Mouse (Mus musculus) forebrain, embryonic 10.5 days (tissue): ENCODE results near the gene Aspscr1. TPM values are rescaled to one million over a fixed set of nuclear protein-coding genes. Genes with fewer than 3 reads are reported as not detected.

ENCODE experiments used
- DNase-seq: peaks from one replicate; pipeline ENCODE4 v3.0.0-alpha.2; 2017; ENCODE audit warnings: low spot score; ENCODE audit errors: extremely low spot score
- H3K27ac ChIP-seq: fragments of 300-500 bp; sonication (generic); 2 replicates; pipeline ENCODE4 v1.5.1; 2016; ENCODE audit warnings: mild to moderate bottlenecking
- H3K27me3 ChIP-seq: fragments of 300-500 bp; sonication (generic); 2 replicates; pipeline ENCODE4 v1.6.1; 2016; ENCODE audit warnings: mild to moderate bottlenecking; ENCODE audit not compliant: poor library complexity, severe bottlenecking
- H3K36me3 ChIP-seq: fragments of 300-500 bp; sonication (generic); replicated peaks from 2 replicates; pipeline ENCODE4 v1.6.1; 2016; ENCODE audit warnings: mild to moderate bottlenecking, moderate library complexity
- H3K4me1 ChIP-seq: fragments of 300-500 bp; sonication (generic); 2 replicates; pipeline ENCODE4 v1.6.1; 2016
- H3K4me3 ChIP-seq: fragments of 300-500 bp; sonication (generic); 2 replicates; pipeline ENCODE4 v1.5.1; 2016; ENCODE audit warnings: mild to moderate bottlenecking, moderate library complexity
- H3K9me3 ChIP-seq: fragments of 300-500 bp; sonication (generic); 2 replicates; pipeline ENCODE4 v1.6.1; 2016; ENCODE audit warnings: mild to moderate bottlenecking, moderate library complexity
- WGBS: fragments of 180-500 bp; shearing (Covaris S2); methylation state at CpG from one replicate; pipeline ENCODE4 v1.1.7; 2016; 5-methylcytosine and 5-hydroxymethylcytosine counted together
- polyA plus RNA-seq: library from polyadenylated mRNA; unstranded; fragments of >200 nt; fragmentation: Nextera tagmentation; extraction: Ambion mirVana; gene quantifications from 2 replicates; pipeline ENCODE4 v1.2.1, GENCODE M21; 2016

Aspscr1 gene
- 134 and 142 TPM in 2 replicates for polyA plus RNA-seq

DNA sequence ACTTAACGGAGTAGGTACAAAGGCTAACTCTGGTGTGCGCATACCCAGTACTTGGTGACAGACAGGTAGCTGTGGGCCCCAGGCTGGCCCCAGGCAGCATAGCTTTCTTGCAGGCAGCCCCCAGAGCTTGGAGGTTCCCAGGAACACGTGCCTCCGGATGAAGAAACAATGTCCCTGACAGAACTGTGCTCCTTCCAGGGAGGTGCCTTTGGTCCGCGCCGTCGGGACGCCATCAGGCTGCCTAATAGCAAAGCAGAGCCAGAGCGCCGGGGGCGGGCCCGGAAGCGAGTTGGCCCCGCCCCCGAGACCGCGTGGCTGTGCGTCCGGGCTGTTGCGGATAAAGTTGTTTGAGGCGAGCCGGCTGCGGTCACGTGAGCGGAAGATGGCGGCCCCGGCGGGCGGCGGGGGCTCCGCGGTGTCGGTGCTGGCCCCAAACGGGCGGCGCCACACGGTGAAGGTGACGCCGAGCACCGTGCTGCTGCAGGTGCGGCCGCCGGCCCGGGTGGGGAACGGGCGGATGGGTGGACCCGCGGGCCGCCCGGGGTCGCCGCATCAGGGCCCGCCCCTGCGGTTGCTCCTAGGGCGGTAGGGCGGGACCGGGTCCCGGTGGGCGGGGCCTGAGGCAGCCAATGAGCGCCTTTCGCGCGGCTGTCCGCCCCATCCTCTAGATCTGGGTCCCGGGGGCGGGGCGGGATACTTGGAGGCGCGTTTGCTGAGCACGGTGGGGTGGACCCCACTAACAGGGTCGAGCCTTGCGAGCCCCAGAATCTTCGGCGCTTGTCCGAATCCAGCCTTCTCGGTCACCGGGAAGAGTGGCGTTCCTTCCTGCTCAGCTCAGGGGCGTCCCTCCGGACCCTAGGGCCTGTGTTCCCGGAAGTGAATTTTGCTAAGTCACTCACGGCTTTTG is at the start of gene Aspscr1:
Gene Aspscr1, plus strand, starts transcription at position 287 of the 907 bp plus-strand sequence.
- H3K27ac ChIP-seq, result peak within 1 kb of the TSS; percentile 97
- peak within 1 kb of the TSS; percentile 73 for H3K4me3 ChIP-seq
- WGBS, result 1% methylated on average over 83 of the region's 83 CpGs

DNA sequence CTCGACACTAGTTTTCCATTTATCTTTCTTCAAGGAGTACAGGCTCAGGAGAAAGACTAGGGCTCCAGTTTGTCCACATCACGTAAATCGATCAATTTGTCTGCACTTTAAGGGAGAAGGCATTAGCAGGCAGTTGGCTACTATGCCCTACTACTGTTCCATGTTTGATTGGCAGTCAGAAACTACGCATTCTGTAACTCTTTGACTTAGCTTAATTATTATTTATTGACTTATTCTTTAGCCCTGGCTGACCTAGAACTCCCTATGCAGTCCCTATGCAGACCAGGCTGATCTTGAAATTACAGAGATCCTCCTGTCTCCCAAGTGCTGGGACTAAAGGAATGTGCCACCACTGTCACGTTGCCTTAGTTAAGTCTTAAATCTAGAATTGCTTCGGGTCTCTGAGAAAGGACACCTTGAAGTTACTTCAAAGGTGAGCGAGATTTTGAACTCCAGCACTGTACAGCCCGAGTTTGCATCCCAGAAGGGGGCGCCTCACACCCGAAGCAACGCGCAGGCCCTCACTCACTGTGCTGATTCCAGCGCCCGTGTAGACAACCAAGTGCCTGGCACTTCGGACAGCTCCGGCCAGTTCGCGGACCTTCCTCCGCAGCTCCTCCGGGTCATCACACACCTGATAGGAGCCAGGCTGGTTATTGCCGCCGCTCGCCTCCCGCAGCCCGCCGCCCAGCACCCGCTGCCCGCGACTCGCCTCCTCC is 48.7 kb upstream of the Aspscr1 start:
- H3K27me3 ChIP-seq, result no peaks in the 10 kb centered on the region
- peaks cover 36% of the 10 kb centered on the region for H3K4me1 ChIP-seq
- peak; percentile 61 for DNase-seq
- no peaks in the 10 kb centered on the region for H3K9me3 ChIP-seq
- H3K27ac ChIP-seq, result peak overlapping the region; percentile 83
- H3K4me3 ChIP-seq, result peak overlapping the region; percentile 88
- H3K36me3 ChIP-seq, result peaks cover 75% of the 10 kb centered on the region
- 14% methylated on average over 30 of the region's 30 CpGs for WGBS

More for the DNA sequence above, at the start of gene Aspscr1:
- Histone ChIP-seq H3K4me1 (peaks cover 28% of the 10 kb centered on the region), H3K9me3 (no peaks in the 10 kb centered on the region), H3K36me3 (peaks cover 34% of the 10 kb centered on the region), H3K27me3 (no peaks in the 10 kb centered on the region)
- DNase-seq, result peak; percentile 94

DNA sequence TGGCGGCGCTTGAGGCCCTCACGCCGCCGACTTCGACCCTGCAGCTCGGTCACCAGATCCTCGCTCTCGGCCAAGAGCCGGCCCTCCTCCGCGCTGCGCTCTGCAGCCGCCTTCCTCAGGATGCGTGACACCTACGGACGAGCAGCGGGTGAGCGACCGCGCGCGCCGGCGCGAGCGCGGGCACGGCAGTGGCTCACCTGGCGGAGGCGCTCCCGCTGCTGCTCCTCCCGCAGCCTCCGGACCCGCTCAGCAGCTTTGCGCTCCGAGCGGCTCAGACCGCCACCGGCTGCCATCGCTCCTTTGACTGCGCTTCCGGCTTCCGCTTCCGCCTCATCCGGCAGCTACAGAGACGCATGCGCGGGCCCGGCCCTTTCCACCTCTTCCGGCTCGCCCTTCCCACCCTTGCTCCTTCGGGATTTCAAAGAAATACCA is 48.1 kb upstream of the Aspscr1 start:
- under 1% methylated on average over 53 of the region's 53 CpGs for WGBS
- Histone ChIP-seq H3K9me3 (no peaks in the 10 kb centered on the region), H3K4me3 (peak overlapping the region; percentile 88), H3K27me3 (no peaks in the 10 kb centered on the region), H3K27ac (peak overlapping the region; percentile 83), H3K4me1 (peaks cover 42% of the 10 kb centered on the region), H3K36me3 (peaks cover 76% of the 10 kb centered on the region)
- DNase-seq, result peak; percentile 82

DNA sequence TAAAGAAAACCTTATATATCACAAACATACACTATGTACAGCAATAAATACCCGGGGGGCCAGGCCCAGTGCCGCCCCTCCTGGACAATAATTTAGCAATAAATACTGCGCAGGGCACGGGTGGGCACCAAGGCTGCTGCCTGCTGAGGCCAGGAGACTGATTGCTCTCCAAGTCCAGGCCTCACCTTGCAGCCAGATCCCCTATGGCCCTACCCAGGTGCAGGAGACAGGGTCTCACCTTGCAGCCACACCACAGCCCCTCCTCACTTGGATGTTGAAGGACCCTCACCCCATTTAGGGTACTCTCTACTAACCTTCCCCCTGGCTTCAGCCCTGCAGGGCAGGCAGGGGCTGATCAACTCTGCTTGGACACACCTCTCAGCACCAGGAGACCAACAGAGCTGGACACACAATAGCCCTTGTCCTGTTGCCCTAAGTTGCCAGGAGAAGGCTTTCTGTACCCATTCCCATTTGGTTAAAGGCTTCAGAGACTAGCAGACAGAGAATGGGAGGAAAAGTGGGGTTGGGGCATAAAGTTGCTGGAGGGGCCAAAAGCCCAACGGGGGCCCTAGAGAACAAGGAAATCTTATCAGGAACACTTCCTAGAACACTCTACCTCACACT is 47.5 kb upstream of the Aspscr1 start, which contains the start of gene Sirt7:
Gene Sirt7, minus strand, starts transcription at position 89 of the 624 bp plus-strand sequence.
- 22% methylated on average over 5 of the region's 5 CpGs for WGBS
- H3K4me3 ChIP-seq, result peak within 1 kb of the TSS; percentile 88
- H3K36me3 ChIP-seq, result peaks cover 75% of the 10 kb centered on the region
- no peak for DNase-seq
- H3K27ac ChIP-seq, result peak within 1 kb of the TSS; percentile 83
- no peaks in the 10 kb centered on the region for H3K9me3 ChIP-seq
- H3K27me3 ChIP-seq, result no peaks in the 10 kb centered on the region
- H3K4me1 ChIP-seq, result peaks cover 47% of the 10 kb centered on the region

DNA sequence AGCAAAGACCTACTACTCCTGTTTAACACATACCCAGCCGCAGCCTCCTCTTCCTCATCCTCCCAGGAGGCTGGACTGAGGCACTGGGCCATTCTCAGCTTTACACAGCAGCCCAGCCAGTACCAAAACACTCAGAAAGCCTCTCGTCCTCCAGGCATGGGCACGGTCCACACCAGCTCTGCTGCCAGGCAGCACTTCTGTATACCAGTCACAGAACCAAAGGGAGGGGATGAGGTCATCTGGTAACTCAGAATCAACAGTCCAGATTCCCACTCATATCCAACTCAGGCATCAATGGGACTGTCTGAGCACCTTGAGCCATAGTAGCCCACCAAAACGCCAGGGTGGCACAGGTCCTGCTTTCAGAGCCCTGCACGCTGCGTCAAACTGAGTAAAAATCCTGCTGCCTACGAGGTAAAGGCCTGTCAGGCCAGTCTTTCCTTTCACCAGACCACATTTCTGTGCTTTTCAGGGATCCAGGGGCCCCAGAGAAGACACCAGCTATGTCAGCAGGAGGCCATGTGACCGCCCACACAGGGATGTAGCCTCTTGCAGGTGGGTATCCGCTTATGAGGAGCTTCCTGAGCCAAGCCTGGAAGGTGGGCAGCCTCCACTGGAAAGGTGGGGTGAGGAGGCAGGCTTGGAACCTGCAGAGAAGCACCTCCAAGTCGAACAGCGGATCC is 45.8 kb upstream of the Aspscr1 start:
- no peaks in the 10 kb centered on the region for H3K9me3 ChIP-seq
- H3K36me3 ChIP-seq, result peaks cover 59% of the 10 kb centered on the region
- H3K4me3 ChIP-seq, result no peak overlapping the region
- peaks cover 64% of the 10 kb centered on the region for H3K4me1 ChIP-seq
- no peaks in the 10 kb centered on the region for H3K27me3 ChIP-seq
- WGBS, result 92% methylated on average over 11 of the region's 11 CpGs
- H3K27ac ChIP-seq, result no peak overlapping the region
- no peak for DNase-seq

DNA sequence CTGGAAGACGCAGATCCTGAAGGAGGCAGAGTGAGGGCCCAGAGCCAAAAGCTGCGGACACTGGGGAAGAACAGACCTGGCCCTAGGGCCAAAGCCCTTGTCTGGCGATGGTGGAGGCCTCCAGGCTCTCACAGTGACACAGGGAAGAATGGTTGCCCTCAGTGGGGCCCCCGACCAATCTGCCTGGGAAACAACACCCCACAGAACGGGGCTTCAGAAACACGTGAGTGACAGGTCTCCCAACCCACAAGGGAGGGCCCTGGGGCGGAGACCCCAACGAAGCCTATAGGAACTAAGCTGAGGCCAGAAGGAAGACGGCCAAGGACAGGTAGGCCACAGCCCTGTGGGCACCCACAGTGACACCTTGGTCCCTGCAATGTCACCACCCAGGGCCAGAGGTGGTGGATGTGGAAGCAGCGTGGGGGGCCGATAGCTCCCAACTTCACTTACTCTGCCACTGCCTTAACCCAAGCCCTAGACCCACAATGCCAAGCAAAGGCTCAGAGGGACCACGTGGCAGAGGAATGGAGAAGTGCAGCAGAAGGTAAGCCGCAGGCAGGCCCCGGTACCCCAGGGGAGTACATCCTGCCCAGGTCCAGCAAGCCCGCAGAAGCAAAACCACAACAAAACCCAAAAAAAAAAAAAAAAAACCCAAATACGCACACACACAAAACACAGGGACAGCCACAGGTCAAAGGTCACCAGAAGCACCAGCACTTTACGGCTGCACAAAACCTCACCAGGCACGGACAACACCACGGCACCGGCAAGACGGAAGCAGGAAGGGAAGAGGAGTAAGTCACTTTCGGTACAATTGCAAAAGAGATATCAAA is 45.1 kb upstream of the Aspscr1 start:
- Histone ChIP-seq H3K4me1 (peaks cover 72% of the 10 kb centered on the region), H3K27ac (no peak overlapping the region), H3K27me3 (no peaks in the 10 kb centered on the region), H3K36me3 (peaks cover 51% of the 10 kb centered on the region), H3K9me3 (no peaks in the 10 kb centered on the region), H3K4me3 (no peak overlapping the region; the same call in 1 of the 2 replicates)
- WGBS, result 86% methylated on average over 22 of the region's 22 CpGs
- no peak for DNase-seq

DNA sequence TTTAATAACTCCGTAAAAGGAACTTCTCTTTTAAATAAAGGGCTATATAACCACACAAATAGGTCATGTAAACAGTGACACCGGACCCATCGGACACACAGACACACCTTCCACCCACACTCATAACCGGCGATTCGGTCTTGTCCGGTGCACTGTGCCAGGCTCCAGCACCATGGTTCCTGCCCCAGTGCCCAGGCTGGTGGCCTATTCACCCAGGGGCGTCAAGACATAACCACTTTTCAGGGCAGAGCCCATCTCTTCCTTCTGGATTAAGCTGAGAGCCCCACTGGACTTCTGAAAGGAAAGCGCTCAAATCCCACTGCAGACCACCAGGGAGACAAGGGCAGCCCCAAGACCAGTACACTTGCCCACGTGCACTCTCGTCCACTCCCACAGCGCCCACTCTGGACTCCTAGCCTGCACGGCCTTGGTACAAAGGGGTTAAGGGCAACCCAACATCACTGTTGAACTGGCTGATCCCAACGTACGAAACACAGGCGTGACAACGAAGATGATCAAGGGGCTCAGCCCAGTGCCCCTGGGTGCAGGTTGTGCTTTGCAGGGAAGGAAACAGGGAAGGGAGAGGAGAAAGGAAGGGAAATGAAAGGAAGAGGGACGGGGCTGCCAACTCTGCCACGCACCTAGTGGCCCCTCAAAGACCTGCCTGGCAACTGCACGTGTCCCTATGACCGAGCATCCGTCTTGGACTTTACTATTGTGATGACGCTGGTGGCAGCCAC is 44.0 kb upstream of the Aspscr1 start:
- Histone ChIP-seq H3K4me1 (peaks cover 73% of the 10 kb centered on the region), H3K27me3 (no peaks in the 10 kb centered on the region)
- no peak for DNase-seq

DNA sequence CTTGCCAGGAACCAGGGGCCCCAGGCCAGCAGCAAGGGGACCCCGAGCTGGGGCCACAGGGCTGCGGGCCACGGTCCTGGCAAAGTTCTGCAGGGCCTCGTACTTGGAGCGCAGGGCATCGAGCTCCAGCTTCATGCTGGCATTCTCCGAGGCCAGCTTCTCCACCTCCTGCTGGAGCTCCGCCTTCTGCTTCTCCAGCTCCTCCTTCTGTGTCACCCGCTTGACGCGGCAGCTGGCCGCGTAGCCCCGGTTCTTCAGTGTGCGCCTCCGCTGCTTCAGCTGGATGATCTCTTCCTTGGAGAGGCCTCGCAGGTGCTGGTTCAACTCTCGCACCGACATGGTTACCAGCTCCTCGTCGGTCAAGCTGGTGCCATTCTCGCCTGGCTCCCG is 43.4 kb upstream of the Aspscr1 start:
- no peaks in the 10 kb centered on the region for H3K9me3 ChIP-seq
- H3K4me1 ChIP-seq, result peaks cover 73% of the 10 kb centered on the region
- no peaks in the 10 kb centered on the region for H3K27me3 ChIP-seq
- H3K36me3 ChIP-seq, result peaks cover 42% of the 10 kb centered on the region
- 82% methylated on average over 23 of the region's 23 CpGs for WGBS
- DNase-seq, result no peak
- peak overlapping the region; percentile 96; the same call in 1 of the 2 replicates for H3K4me3 ChIP-seq
- peak overlapping the region; percentile 62; the same call in 1 of the 2 replicates for H3K27ac ChIP-seq

More for the DNA sequence above, 44.0 kb upstream of the Aspscr1 start:
- Histone ChIP-seq H3K9me3 (no peaks in the 10 kb centered on the region), H3K36me3 (peaks cover 42% of the 10 kb centered on the region), H3K4me3 (peak overlapping the region; percentile 96; the same call in 1 of the 2 replicates), H3K27ac (no peak overlapping the region)
- 96% methylated on average over 23 of the region's 23 CpGs for WGBS

DNA sequence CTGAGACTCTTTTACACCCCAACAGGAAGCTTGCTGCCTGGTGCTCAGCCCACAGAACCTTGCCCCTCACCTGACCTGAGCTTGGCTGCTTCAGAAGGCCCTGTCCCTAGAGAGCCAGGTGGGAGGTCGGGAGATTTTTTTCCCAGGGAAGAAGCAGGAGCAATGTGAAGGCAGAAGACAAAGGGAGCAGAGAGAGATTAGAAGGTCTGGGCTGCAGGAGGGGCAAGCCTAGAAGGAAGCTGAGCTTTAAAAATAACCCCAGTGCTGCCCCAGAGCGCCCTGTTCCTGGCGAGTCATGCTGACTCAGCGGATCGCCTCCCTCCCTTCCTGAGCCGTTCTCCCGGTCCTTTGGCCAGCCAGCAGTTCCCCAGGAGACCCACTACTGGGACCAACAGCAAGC is 42.9 kb upstream of the Aspscr1 start:
- no peaks in the 10 kb centered on the region for H3K9me3 ChIP-seq
- H3K4me1 ChIP-seq, result peaks cover 72% of the 10 kb centered on the region
- H3K4me3 ChIP-seq, result peak overlapping the region; percentile 96
- no peaks in the 10 kb centered on the region for H3K27me3 ChIP-seq
- DNase-seq, result no peak
- peak overlapping the region; percentile 62 for H3K27ac ChIP-seq
- WGBS, result 25% methylated on average over 7 of the region's 7 CpGs
- H3K36me3 ChIP-seq, result peaks cover 42% of the 10 kb centered on the region

DNA sequence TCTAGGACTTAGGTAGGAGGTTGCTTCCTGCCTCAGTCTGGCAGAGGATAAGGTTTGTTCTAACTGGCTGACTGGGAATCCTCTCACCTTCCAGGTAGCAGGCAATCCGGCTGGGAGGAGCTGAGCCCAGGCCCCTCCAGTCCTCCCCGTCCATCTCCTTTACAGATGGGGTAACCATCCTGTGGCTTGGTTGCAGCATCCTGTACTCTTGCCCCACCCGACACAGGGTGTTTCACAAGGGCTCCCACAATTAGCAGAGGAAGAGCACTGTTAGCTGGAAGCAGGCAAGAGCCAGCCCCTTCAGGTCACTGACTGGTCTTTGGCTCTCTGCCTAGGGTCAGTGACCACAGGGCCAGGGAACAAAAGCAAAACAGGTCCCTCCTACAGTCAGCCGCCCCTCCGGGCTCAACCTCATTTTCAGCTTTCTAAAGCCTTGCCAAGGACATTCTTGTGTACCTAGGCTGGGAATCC is 42.3 kb upstream of the Aspscr1 start:
- H3K27ac ChIP-seq, result peak overlapping the region; percentile 62
- peak overlapping the region; percentile 96 for H3K4me3 ChIP-seq
- no peaks in the 10 kb centered on the region for H3K27me3 ChIP-seq
- H3K4me1 ChIP-seq, result peaks cover 66% of the 10 kb centered on the region
- no peak for DNase-seq
- no peaks in the 10 kb centered on the region for H3K9me3 ChIP-seq
- WGBS, result 40% methylated on average over 5 of the region's 5 CpGs
- H3K36me3 ChIP-seq, result peaks cover 42% of the 10 kb centered on the region
